Mouse (Mus musculus) adrenal gland, postnatal 4 days (tissue): ENCODE measurements around the gene Agbl2. TPM values are rescaled to one million over a fixed set of nuclear protein-coding genes. Genes with fewer than 3 reads are reported as not detected.

Experiments used
- DNase-seq, 2 experiments: peaks; one replicate each; pipeline ENCODE4 v3.0.0; 2021 to 2022; ENCODE audit warnings: low spot score in 2 of 2, mixed read lengths in 2 of 2
- long read RNA-seq, 2 experiments: library from polyadenylated mRNA; stranded (forward); transcript quantifications; one replicate each; pipeline ENCODE4 v2.0.0; 2021
- total RNA-seq, 2 experiments: library from RNA; stranded (reverse); gene quantifications; 2 replicates each; pipeline ENCODE4 v1.2.3; 2021

Gene Agbl2
- 1 to 10 TPM; 1.3 to 2.1 TPM for total RNA-seq
- long read RNA-seq, experiment 1, partial matches to known transcripts: 0 of 1 reads
- long read RNA-seq, experiment 1, other reads (novel, unspliced or antisense): 1 of 1 reads
- long read RNA-seq, experiment 2, partial matches to known transcripts: 0 of 3 reads
- long read RNA-seq, experiment 2, other reads (novel, unspliced or antisense): 3 of 3 reads

- DNase-seq: peak; percentile 5 to 19
Observed at GRCm38 (mm10) chr2:90782458-90782857, at the start of gene Agbl2. Agbl2 (plus strand) TSS chr2:90782727.

DNA sequence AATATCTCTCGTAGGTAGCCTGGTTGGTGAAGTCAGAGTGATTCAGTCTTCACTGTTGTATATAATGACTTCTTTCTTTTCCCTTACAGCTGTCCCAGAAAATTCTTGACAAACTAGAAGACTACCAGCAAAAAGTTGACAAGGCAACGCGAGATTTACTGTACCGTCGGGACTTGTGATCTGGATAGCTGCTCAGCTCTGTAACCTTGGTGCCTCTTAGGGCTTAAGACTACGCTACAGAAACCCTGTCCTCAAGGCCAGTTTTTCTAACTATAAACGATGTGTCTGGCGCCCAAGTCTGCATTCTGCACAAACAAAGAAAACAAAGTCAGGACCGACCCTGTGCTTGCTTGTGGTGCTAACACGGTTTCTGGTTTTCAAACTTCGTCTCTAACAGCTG lies 47.2 kb upstream of the Agbl2 start:
- DNase-seq: no peak

DNA sequence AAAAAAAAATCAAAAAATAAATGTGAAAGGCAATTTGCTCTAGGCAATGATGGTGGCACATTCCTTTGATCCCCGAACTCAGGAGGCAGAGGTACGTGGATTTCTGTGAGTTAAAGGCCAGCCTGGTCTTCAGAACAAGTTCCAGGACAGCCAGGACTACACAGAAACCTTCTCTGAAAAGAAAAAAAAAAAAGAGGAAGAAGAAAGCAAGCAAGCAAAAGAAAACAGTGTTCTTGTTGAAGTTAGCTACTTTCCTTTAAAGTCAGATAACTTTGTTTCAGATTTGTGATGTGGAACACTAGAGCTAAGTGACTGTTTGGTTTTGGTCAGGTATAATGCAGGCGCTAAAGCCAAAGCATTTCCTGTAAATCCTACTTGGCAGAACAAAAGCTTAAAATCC lies 43.7 kb upstream of the Agbl2 start:
- DNase-seq: no peak

DNA sequence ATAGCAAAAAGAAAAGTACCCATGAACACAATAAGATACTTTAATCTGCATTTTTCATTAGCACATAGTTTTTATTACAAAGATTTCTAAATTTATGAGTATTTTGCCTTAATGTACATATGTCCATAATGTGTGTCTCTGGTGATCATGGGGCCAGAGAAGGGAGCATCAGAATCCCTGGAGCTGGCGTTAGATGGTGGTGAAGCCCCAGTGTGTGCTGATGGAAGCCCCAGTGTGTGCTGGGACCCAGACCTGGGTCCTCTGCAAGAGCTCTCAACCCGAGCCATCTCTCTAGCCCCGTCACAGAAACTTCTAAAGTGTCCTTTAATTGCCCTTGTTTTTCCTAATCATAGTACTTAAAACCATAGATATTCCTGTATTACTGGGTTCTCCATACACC lies 43.2 kb upstream of the Agbl2 start:
- DNase-seq: no peak

DNA sequence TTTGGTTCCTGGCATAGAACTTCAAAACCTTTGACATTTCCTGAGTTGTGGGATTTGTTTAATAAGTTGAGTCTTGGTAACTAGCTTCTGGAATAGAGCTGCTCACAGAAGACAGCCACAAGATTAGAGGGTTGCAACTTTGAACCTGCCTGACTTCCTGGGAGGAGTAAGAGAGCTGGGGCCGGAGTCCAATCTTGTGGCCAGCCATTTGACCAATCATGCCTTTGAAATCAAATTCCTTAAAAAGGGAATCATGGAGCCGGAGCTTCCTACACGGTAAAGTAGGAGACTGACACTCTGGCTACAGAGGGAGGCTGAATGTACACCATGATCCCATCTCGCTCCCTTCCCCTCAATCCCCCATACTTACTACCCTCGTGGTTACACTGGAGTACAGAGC lies 42.6 kb upstream of the Agbl2 start:
- DNase-seq: no peak

GRCm38 (mm10) chr2:90744285-90745052 lies 38.1 kb upstream of the Agbl2 start:
- no peak for DNase-seq

DNA sequence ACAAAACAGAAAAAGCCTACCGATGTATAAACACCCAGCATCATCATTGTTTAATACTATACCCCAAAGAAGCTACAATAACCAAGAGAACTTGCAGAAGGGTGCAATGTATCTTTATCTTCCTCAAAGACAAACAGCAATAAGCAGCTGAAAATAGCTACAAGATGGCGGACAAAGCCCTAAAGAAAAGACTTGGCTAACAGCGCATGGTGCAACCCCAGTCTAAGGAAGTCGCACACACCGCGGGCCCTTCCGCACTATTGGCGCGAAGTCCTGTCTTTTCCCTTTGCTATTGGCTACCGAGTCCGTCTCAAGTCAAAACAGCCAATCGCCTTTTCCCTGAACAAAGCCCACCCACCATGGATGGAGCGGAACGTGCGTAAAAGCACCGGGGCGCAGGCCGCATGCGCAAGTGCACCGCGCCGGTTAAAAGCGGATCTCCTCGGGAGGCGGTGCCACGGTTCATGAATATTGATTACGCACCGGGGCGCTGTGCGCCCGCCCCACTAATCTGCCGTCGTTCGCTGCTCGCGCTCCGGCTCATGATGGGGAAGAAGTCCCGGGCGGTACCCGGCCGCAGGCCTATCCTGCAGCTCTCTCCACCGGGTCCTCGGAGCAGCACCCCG lies 37.4 kb upstream of the Agbl2 start, which contains the start of gene Fnbp4:
Fnbp4 (plus strand) TSS at position 318 of the 626 bp plus-strand sequence.
- peak; percentile 83 to 93 for DNase-seq

DNA sequence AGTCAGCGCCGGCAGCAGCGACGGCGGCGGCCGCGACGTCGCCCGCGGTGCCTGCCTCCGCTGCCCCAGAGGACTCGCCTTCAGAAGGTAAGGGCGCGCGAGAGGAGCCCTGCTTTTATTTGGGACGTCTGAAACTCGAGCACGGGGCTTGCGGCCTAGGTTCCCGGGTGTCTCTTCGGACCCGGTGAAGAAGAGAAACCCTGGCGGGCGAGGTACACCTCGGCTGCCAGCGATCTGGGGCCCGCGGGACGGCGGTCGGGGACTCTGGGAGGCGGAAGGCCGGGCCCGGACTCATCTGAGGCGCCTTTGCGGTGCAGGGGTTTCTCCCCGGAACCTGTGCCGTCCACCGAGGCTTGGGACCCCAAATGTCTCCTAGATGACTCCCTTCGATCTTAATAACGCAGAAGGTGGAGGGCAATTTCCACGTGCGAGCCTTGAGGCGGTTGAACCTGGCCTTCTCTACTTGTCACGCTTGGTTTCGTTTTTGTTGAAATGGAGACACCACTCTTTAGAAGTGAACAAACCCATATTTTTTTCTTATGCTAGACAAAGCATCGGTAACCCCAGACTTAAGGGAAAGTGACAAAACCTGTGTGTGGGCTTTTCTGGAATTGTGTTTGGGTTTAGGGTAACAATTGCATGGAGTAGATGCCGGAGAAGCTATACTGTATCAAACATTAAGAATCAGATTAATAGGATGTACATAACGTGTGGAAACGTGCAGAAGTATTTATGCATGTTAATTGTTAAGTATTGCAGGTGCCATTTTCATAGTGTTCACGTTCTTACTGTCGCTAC lies 36.6 kb upstream of the Agbl2 start:
- DNase-seq: peak; percentile 18 to 37

- DNase-seq: no peak
Observed at GRCm38 (mm10) chr2:90746538-90746865, 36.0 kb upstream of the Agbl2 start.

GRCm38 (mm10) chr2:90747131-90747530 lies 35.4 kb upstream of the Agbl2 start:
- DNase-seq: no peak

GRCm38 (mm10) chr2:90749676-90750459 lies 32.7 kb upstream of the Agbl2 start:
- no peak for DNase-seq

- no peak for DNase-seq
Observed at GRCm38 (mm10) chr2:90753565-90753964, 29.0 kb upstream of the Agbl2 start.

DNA sequence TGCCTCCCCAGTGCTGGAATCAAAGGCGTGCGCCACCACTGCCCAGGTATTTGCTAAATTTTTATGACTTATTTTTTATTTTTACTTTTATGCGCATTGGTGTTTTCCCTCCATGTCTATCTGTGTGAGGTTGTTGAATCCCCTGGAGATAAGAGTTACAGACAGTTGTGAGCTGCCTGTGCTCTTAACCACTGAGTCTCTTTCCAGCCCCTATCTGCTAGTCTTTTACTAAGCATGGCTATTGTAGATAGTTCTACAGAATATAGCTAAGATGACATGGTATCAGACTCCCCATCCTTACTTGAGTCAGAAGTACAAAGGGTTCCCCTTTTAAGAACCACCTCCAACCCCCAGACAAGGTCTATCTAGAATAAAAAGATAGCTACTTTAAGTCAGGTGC lies 28.3 kb upstream of the Agbl2 start:
- DNase-seq: no peak

DNA sequence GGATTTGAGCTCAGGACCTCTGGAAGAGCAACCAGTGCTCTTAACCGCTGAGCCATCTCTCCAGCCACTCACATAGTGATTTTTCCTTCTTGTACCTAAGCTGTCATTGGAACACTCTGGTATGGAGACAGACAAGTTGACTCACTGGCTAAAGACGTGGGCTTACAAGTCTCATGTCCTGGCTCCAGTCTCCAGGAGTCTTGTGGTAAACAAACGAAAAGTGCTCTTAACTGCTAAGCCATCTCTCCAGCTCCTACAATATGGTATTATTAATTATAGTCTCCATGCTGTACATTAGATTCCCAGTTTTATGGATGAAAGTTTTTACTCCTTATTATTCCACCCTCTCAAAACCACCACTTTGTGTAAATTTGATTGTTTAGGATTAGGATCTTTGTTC lies 17.4 kb upstream of the Agbl2 start:
- no peak for DNase-seq

DNA sequence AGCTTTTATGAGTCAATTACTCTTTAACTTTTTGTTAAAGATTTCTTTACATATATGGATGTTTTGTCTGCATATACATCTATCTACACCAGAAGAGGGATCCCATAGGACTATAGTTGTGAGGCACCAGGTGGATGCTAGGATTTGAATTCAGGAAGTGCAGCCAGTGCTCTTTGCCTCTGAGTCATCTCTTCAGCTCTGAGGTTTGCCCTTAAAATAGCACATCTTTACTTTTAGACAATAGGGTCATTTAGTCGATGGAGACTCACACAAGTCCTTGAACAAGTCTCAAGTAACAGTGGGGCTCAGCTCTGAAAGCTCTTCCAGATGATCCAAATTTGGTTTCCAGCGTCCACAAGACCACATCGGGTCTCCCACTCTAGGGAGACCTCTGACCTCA lies 1.2 kb upstream of the Agbl2 start:
- DNase-seq: no peak

- no peak for DNase-seq
Observed at GRCm38 (mm10) chr2:90781938-90782337, 589 bp upstream of the Agbl2 start.

- DNase-seq: peak in 1 of 2 experiments; percentile 8
Observed at GRCm38 (mm10) chr2:90782901-90783486, 467 bp downstream of the Agbl2 start.

DNA sequence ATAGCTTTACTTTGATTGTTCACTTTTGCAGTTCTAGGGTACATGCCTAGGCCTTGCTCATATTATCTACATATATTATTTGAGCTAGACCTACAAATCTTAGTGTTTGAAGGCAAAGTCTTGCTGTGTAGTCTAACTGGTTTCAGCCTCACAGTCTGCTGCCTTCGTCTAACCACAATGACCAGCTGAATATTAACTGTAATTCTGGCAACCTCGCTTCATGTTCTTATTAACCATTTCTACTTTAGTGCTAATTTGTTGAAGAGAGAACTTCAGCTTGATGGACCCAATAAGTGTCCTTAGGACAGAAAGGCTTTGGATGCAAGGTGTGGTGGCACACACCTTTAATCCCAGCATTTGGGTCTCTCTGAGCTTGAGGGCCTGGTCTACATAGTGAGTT lies 5.6 kb downstream of the Agbl2 start:
- DNase-seq: no peak

DNA sequence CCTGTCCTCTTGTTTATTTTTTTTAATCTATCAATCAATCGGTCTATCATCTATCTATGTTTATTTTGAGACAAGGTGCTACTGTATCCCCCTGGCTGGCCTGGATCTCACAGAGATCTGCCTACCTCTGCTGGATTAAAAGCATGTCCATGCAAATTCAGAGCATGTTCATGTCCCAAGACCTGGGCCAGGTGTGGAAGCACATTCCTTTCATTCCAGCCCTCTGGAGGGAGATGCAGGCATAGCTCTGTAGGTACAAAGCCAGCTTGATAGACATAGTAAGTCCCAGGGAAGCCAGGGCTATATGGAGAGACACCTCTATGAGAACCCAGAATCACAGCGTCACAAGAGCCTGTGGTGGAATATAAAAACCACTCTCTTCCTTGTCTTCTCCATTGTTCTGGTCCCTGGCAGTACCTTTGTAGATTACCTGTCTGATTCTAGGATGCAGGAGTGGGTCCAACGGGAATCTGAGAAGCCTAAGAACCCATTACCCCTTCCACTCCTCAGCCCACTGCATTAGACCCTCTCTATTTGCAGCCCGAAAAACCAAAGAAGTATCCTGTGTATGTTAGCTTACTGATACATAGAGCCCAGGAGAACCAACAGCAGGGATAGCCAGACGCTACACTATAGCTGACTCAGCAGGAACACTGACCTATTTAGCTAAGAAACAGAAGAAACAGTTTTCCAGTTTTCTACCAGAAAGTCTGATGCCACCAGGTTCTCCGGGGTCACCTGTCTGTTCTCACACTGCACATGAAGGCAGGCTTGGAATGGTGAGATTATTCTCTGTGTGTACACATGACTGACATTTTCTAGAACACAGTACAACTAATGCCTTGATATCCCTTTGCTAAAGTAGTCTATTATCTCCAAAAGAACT lies 26.0 kb downstream of the Agbl2 start:
- no peak for DNase-seq

DNA sequence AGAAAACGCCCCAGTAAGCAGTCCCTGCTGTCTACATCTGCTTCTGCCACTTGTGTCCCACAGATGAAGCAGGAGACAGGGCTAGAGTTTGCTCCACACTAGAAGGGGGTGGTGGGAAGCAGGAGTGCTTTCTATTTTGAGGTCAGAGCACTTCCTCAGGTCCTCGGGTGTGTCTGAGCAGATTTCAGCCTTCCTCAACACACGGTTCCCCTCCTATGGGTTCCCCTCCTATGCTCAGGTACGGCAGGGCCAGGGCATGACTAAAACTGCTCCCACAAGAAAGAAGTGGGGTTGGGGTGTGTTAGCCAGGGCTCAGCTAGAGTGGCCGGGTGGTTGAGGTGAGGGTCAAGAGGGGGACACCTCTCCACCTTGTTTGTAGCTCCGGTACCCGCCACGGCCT lies 28.2 kb downstream of the Agbl2 start:
- no peak for DNase-seq
